Mouse (Mus musculus): Measurements from ENCODE around the gene Olfr1427. TPM values are rescaled to one million over a fixed set of nuclear protein-coding genes. Genes with fewer than 3 reads are reported as not detected.

The Olfr1427 gene
- polyA plus RNA-seq (2014; fragmentation: Illumina TruSeq; extraction: RNeasy Lipid Tissue Mini Kit (QIAGEN cat#74804); ENCODE audit: low read depth, low replicate concordance), result not detected

GRCm38 (mm10) chr19:12103234-12103633, at the start of gene Olfr1427:
Gene Olfr1427 (minus strand): TSS chr19:12103334.

GRCm38 (mm10) chr19:12123103-12123502, 20.0 kb upstream of the Olfr1427 start, which contains the start of gene Olfr76:
Gene Olfr76 (minus strand): TSS chr19:12123203.

GRCm38 (mm10) chr19:12115797-12116196, 12.7 kb upstream of the Olfr1427 start, which contains the start of gene Olfr1428:
Gene Olfr1428 (minus strand): TSS chr19:12115897.

GRCm38 (mm10) chr19:12091913-12092312, 11.2 kb downstream of the Olfr1427 start, which contains the start of gene Olfr1426:
Gene Olfr1426 (minus strand): TSS chr19:12092013.

GRCm38 (mm10) chr19:12077631-12078030, 25.5 kb downstream of the Olfr1427 start, which contains the start of gene Olfr1425:
Gene Olfr1425 (minus strand): TSS chr19:12077731.

GRCm38 (mm10) chr19:12062582-12062981, 40.6 kb downstream of the Olfr1427 start, which contains the start of gene Olfr1424:
Gene Olfr1424 (minus strand): TSS chr19:12062682.

Other genes with a start within 250 kb of the Olfr1427 start
- gene Olfr1418, start 242.3 kb downstream of the Olfr1427 start, polyA plus RNA-seq (2014; fragmentation: Illumina TruSeq; extraction: RNeasy Lipid Tissue Mini Kit (QIAGEN cat#74804); ENCODE audit: low read depth, low replicate concordance), result not detected
- not detected for gene Olfr1419, start 228.2 kb downstream of the Olfr1427 start, polyA plus RNA-seq (2014; fragmentation: Illumina TruSeq; extraction: RNeasy Lipid Tissue Mini Kit (QIAGEN cat#74804); ENCODE audit: low read depth, low replicate concordance)
- gene Olfr1420, start 216.8 kb downstream of the Olfr1427 start, polyA plus RNA-seq (2014; fragmentation: Illumina TruSeq; extraction: RNeasy Lipid Tissue Mini Kit (QIAGEN cat#74804); ENCODE audit: low read depth, low replicate concordance), result not detected
- 23.9 TPM for gene Patl1, start 190.9 kb downstream of the Olfr1427 start, polyA plus RNA-seq (2014; fragmentation: Illumina TruSeq; extraction: RNeasy Lipid Tissue Mini Kit (QIAGEN cat#74804); ENCODE audit: low read depth, low replicate concordance)
- 36.7 TPM for gene Osbp, start 137.4 kb downstream of the Olfr1427 start, polyA plus RNA-seq (2014; fragmentation: Illumina TruSeq; extraction: RNeasy Lipid Tissue Mini Kit (QIAGEN cat#74804); ENCODE audit: low read depth, low replicate concordance)
- not detected for gene Olfr1423, start 62.0 kb downstream of the Olfr1427 start, polyA plus RNA-seq (2014; fragmentation: Illumina TruSeq; extraction: RNeasy Lipid Tissue Mini Kit (QIAGEN cat#74804); ENCODE audit: low read depth, low replicate concordance)
- not detected for gene Olfr1424, start 40.7 kb downstream of the Olfr1427 start, polyA plus RNA-seq (2014; fragmentation: Illumina TruSeq; extraction: RNeasy Lipid Tissue Mini Kit (QIAGEN cat#74804); ENCODE audit: low read depth, low replicate concordance)
- not detected for gene Olfr1425, start 25.6 kb downstream of the Olfr1427 start, polyA plus RNA-seq (2014; fragmentation: Illumina TruSeq; extraction: RNeasy Lipid Tissue Mini Kit (QIAGEN cat#74804); ENCODE audit: low read depth, low replicate concordance)
- gene Olfr1426, start 11.3 kb downstream of the Olfr1427 start, polyA plus RNA-seq (2014; fragmentation: Illumina TruSeq; extraction: RNeasy Lipid Tissue Mini Kit (QIAGEN cat#74804); ENCODE audit: low read depth, low replicate concordance), result not detected
- gene Olfr1428, start 12.6 kb upstream of the Olfr1427 start, polyA plus RNA-seq (2014; fragmentation: Illumina TruSeq; extraction: RNeasy Lipid Tissue Mini Kit (QIAGEN cat#74804); ENCODE audit: low read depth, low replicate concordance), result not detected
- not detected for gene Olfr76, start 19.9 kb upstream of the Olfr1427 start, polyA plus RNA-seq (2014; fragmentation: Illumina TruSeq; extraction: RNeasy Lipid Tissue Mini Kit (QIAGEN cat#74804); ENCODE audit: low read depth, low replicate concordance)
- not detected for gene Olfr1555-ps1, start 66.8 kb upstream of the Olfr1427 start, polyA plus RNA-seq (2014; fragmentation: Illumina TruSeq; extraction: RNeasy Lipid Tissue Mini Kit (QIAGEN cat#74804); ENCODE audit: low read depth, low replicate concordance)
- not detected for gene Olfr1431, start 97.3 kb upstream of the Olfr1427 start, polyA plus RNA-seq (2014; fragmentation: Illumina TruSeq; extraction: RNeasy Lipid Tissue Mini Kit (QIAGEN cat#74804); ENCODE audit: low read depth, low replicate concordance)
- not detected for gene Olfr1432, start 129.3 kb upstream of the Olfr1427 start, polyA plus RNA-seq (2014; fragmentation: Illumina TruSeq; extraction: RNeasy Lipid Tissue Mini Kit (QIAGEN cat#74804); ENCODE audit: low read depth, low replicate concordance)
- not detected for gene Olfr262, start 138.3 kb upstream of the Olfr1427 start, polyA plus RNA-seq (2014; fragmentation: Illumina TruSeq; extraction: RNeasy Lipid Tissue Mini Kit (QIAGEN cat#74804); ENCODE audit: low read depth, low replicate concordance)
- gene Olfr235, start 157.7 kb upstream of the Olfr1427 start, polyA plus RNA-seq (2014; fragmentation: Illumina TruSeq; extraction: RNeasy Lipid Tissue Mini Kit (QIAGEN cat#74804); ENCODE audit: low read depth, low replicate concordance), result not detected
- gene Olfr1434, start 176.5 kb upstream of the Olfr1427 start, polyA plus RNA-seq (2014; fragmentation: Illumina TruSeq; extraction: RNeasy Lipid Tissue Mini Kit (QIAGEN cat#74804); ENCODE audit: low read depth, low replicate concordance), result not detected
- not detected for gene Olfr1436, start 195.8 kb upstream of the Olfr1427 start, polyA plus RNA-seq (2014; fragmentation: Illumina TruSeq; extraction: RNeasy Lipid Tissue Mini Kit (QIAGEN cat#74804); ENCODE audit: low read depth, low replicate concordance)
- gene Olfr1437, start 221.8 kb upstream of the Olfr1427 start, polyA plus RNA-seq (2014; fragmentation: Illumina TruSeq; extraction: RNeasy Lipid Tissue Mini Kit (QIAGEN cat#74804); ENCODE audit: low read depth, low replicate concordance), result not detected
- gene Olfr1438-ps1, start 232.6 kb upstream of the Olfr1427 start, polyA plus RNA-seq (2014; fragmentation: Illumina TruSeq; extraction: RNeasy Lipid Tissue Mini Kit (QIAGEN cat#74804); ENCODE audit: low read depth, low replicate concordance), result not detected

Data from kidney, adult 10 weeks (tissue).